Mouse (Mus musculus) stomach, postnatal 0 days (tissue): ENCODE measurements at regions not wholly inside any gene's neighbourhood (a gene's known extent, or its start where the extent isn't known, plus 50 kb on each side); places are given as distances from the start of the nearest gene placed in this dataset.
A peak's percentile ranks its signal among the peaks of the same experiment; 100 is the strongest.

Source experiments
- ATAC-seq: fragments of 200-750 bp; cut with Nextera tagmentation; 2 replicates; pipeline ENCODE4 v1.8.0; 2017; ENCODE audit not compliant: low FRiP score, low TSS enrichment
- DNase-seq: peaks from one replicate; pipeline ENCODE4 v3.0.0-alpha.2; 2016; ENCODE audit warnings: low spot score
- H3K27ac ChIP-seq: fragments of 300-500 bp; sonication (generic); replicated peaks from 2 replicates; pipeline ENCODE4 v1.5.1; 2014; ENCODE audit warnings: mild to moderate bottlenecking, control low read depth
- H3K27me3 ChIP-seq: fragments of 300-500 bp; sonication (generic); 2 replicates; pipeline ENCODE4 v1.6.1; 2014; ENCODE audit warnings: low read length; ENCODE audit not compliant: control insufficient read depth, insufficient read depth
- H3K36me3 ChIP-seq: fragments of 300-500 bp; sonication (generic); 2 replicates; pipeline ENCODE4 v1.6.1; 2014; ENCODE audit warnings: low read length, mixed read lengths; ENCODE audit not compliant: control insufficient read depth, insufficient read depth
- H3K4me1 ChIP-seq: fragments of 300-500 bp; sonication (generic); replicated peaks from 2 replicates; pipeline ENCODE4 v1.6.1; 2014; ENCODE audit warnings: antibody characterized with exemption; ENCODE audit not compliant: control insufficient read depth, insufficient read depth
- H3K4me2 ChIP-seq: fragments of 300-500 bp; sonication (generic); replicated peaks from 2 replicates; pipeline ENCODE4 v1.6.1; 2014; ENCODE audit warnings: low read depth, mild to moderate bottlenecking, control low read depth, moderate library complexity
- H3K4me3 ChIP-seq: fragments of 300-500 bp; sonication (generic); 2 replicates; pipeline ENCODE4 v1.5.1; 2014; ENCODE audit warnings: low read depth, low read length, control low read depth
- H3K9ac ChIP-seq: fragments of 300-500 bp; sonication (generic); 2 replicates; pipeline ENCODE4 v1.6.1; 2014; ENCODE audit warnings: mild to moderate bottlenecking, low read length, control low read depth, mixed read lengths
- H3K9me3 ChIP-seq: fragments of 300-500 bp; sonication (generic); 2 replicates; pipeline ENCODE4 v1.6.1; 2016; ENCODE audit warnings: low read length; ENCODE audit not compliant: control insufficient read depth
- CTCF ChIP-seq: IDR thresholded peaks from 2 replicates; pipeline ENCODE4 v1.5.1; 2016; ENCODE audit warnings: antibody characterized with exemption, low read depth, mild to moderate bottlenecking, moderate library complexity
- EP300 ChIP-seq: optimal IDR thresholded peaks from 2 replicates; pipeline ENCODE3; 2016; ENCODE audit warnings: antibody characterized with exemption
- WGBS: fragments of 180-500 bp; shearing (Covaris S2); extraction: QIAGEN DNeasy Blood & Tissue Kit; methylation state at CpG from one replicate; pipeline ENCODE4 v1.1.7; 2014; 5-methylcytosine and 5-hydroxymethylcytosine counted together

- no peaks in the 10 kb centered on the region for H3K9me3 ChIP-seq
- peak; percentile 30 for DNase-seq
- WGBS, result 78% methylated on average over 10 of the region's 10 CpGs
These were observed 64.3 kb upstream of the Atrnl1 start for GRCm38 (mm10) chr19:57546519-57546918.

GRCm38 (mm10) chr19:57548093-57548492, 62.7 kb upstream of the Atrnl1 start:
- Histone ChIP-seq H3K27me3 (no peaks in the 10 kb centered on the region), H3K9me3 (no peaks in the 10 kb centered on the region), H3K4me2 (no peak overlapping the region), H3K4me1 (no peaks in the 10 kb centered on the region), H3K27ac (no peak overlapping the region), H3K36me3 (no peaks in the 10 kb centered on the region), H3K4me3 (no peak overlapping the region), H3K9ac (no peak overlapping the region)
- TF ChIP-seq CTCF (no peak), EP300 (no peak)
- DNase-seq (no peak), ATAC-seq (no peak)
- WGBS, result 90% methylated on average over 11 of the region's 11 CpGs

More at GRCm38 (mm10) chr19:57546519-57546918, 64.3 kb upstream of the Atrnl1 start:
- no peak overlapping the region for H3K4me3 ChIP-seq
- TF ChIP-seq EP300 (no peak), CTCF (no peak)
- no peak overlapping the region; the same call in 1 of the 2 replicates for H3K27ac ChIP-seq
- no peak for ATAC-seq
- no peaks in the 10 kb centered on the region for H3K4me1 ChIP-seq
- H3K27me3 ChIP-seq, result no peaks in the 10 kb centered on the region
- no peaks in the 10 kb centered on the region for H3K36me3 ChIP-seq
- H3K9ac ChIP-seq, result no peak overlapping the region
- no peak overlapping the region for H3K4me2 ChIP-seq

- WGBS, result 59% methylated on average over 11 of the region's 11 CpGs
- H3K27ac ChIP-seq, result no peak overlapping the region
These were observed 62.2 kb upstream of the Atrnl1 start for GRCm38 (mm10) chr19:57548661-57549060.

GRCm38 (mm10) chr19:57552964-57553740, 57.7 kb upstream of the Atrnl1 start:
- no peak overlapping the region for H3K9ac ChIP-seq
- no peak overlapping the region for H3K27ac ChIP-seq
- WGBS, result 58% methylated on average over 11 of the region's 11 CpGs
- no peak overlapping the region for H3K4me3 ChIP-seq
- DNase-seq (no peak), ATAC-seq (no peak)
- no peak overlapping the region for H3K4me2 ChIP-seq
- H3K36me3 ChIP-seq, result no peaks in the 10 kb centered on the region
- H3K9me3 ChIP-seq, result no peaks in the 10 kb centered on the region
- TF ChIP-seq EP300, result no peak
- no peak for TF ChIP-seq CTCF
- no peaks in the 10 kb centered on the region for H3K4me1 ChIP-seq
- H3K27me3 ChIP-seq, result no peaks in the 10 kb centered on the region

More at GRCm38 (mm10) chr19:57548661-57549060, 62.2 kb upstream of the Atrnl1 start:
- H3K9me3 ChIP-seq, result no peaks in the 10 kb centered on the region
- no peaks in the 10 kb centered on the region for H3K27me3 ChIP-seq
- TF ChIP-seq EP300 (no peak), CTCF (no peak)
- ATAC-seq (no peak), DNase-seq (no peak)
- no peak overlapping the region for H3K9ac ChIP-seq
- H3K4me2 ChIP-seq, result no peak overlapping the region
- H3K36me3 ChIP-seq, result no peaks in the 10 kb centered on the region
- no peak overlapping the region for H3K4me3 ChIP-seq
- H3K4me1 ChIP-seq, result no peaks in the 10 kb centered on the region

- no peak for TF ChIP-seq EP300
- Histone ChIP-seq H3K4me3 (no peak overlapping the region), H3K4me2 (no peak overlapping the region), H3K9ac (no peak overlapping the region), H3K9me3 (no peaks in the 10 kb centered on the region), H3K27me3 (no peaks in the 10 kb centered on the region), H3K36me3 (no peaks in the 10 kb centered on the region), H3K4me1 (no peaks in the 10 kb centered on the region), H3K27ac (no peak overlapping the region)
- no peak for DNase-seq
- 84% methylated on average over 6 of the region's 6 CpGs for WGBS
- no peak for ATAC-seq
These were observed 56.7 kb upstream of the Atrnl1 start for GRCm38 (mm10) chr19:57554086-57554485.

- H3K4me2 ChIP-seq, result no peak overlapping the region
- no peaks in the 10 kb centered on the region for H3K27me3 ChIP-seq
- H3K9ac ChIP-seq, result no peak overlapping the region
- H3K9me3 ChIP-seq, result no peaks in the 10 kb centered on the region
- H3K4me1 ChIP-seq, result no peaks in the 10 kb centered on the region
- 39% methylated on average over 5 of the region's 5 CpGs for WGBS
- no peak overlapping the region for H3K27ac ChIP-seq
- H3K4me3 ChIP-seq, result no peak overlapping the region
- H3K36me3 ChIP-seq, result no peaks in the 10 kb centered on the region
- no peak for TF ChIP-seq EP300
- TF ChIP-seq CTCF, result no peak
- DNase-seq (no peak), ATAC-seq (no peak)
These were observed 55.5 kb upstream of the Atrnl1 start for GRCm38 (mm10) chr19:57555313-57555712.
